Mouse (Mus musculus): ENCODE results near the gene Gal3st1. TPM values are rescaled to one million over a fixed set of nuclear protein-coding genes. Genes with fewer than 3 reads are reported as not detected.

Gene Gal3st1
- total RNA-seq, 2 experiments from 2014 or later, result 13.2 to 17.4 TPM

DNA sequence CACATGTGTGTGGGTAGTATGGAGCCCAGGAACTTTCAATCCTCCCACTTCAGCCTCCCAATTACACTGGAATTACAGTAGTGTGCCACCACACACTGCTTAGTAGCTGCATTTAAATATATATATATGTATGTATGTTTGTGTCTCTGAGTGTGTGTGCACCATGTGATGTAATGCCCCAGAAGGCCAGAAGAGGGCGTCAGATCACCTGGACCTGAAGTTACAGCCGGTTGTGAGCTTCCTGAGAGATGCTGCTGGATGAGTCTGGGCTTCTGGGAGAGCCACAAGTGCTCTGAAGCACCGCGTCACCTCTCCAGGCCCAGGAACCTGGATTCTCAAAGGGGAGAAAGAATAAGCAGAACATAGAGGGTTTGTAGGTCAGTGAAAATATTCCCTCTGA lies 45.9 kb downstream of the Gal3st1 start:
- no peak for DNase-seq (ENCODE audit: low spot score in 2 of 2)
- intact Hi-C loops (cut with DNase I), result no loop called here

GRCm38 (mm10) chr11:4031126-4031941 lies 47.9 kb downstream of the Gal3st1 start, which contains the start of gene Sec14l4:
Sec14l4 (plus strand) TSS chr11:4031462.
- intact Hi-C loops (cut with DNase I), result loop anchor here (5.0 kb wide), 1 partner anchor 716 kb away; the partner anchor contains the start of gene Cabp7
- DNase-seq (ENCODE audit: low spot score in 2 of 2), result no peak

DNA sequence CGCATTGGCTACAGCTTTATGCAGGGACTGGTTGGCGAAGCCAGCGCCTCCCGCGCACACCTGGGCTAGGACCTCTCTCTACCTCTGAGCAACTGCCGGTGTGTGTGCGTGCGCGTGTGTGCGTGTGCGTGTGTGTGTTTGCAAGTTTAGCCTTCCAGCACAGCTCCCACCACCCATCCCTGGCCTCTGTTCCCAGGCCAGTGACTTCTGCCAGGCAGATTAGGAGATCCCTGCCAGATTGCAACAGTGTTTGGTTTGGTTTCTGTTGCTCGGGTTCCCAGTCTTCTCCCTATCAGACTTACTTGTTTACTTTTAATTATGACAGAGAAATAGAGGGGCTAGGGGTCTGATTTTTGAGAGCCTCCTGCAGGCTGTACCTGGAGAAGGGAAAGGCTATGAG lies 48.5 kb downstream of the Gal3st1 start:
- DNase-seq (ENCODE audit: low spot score in 2 of 2), result no peak
- intact Hi-C loops (cut with DNase I), result loop anchor here (5.0 kb wide), 1 partner anchor 715 kb away; the partner anchor contains the start of gene Cabp7

- no peak for DNase-seq (ENCODE audit: low spot score in 2 of 2)
- intact Hi-C loops (cut with DNase I), result loop anchor here (5.0 kb wide), 1 partner anchor 714 kb away; the partner anchor contains the start of gene Cabp7
Observed at GRCm38 (mm10) chr11:4033471-4033870, 50.0 kb downstream of the Gal3st1 start.

DNA sequence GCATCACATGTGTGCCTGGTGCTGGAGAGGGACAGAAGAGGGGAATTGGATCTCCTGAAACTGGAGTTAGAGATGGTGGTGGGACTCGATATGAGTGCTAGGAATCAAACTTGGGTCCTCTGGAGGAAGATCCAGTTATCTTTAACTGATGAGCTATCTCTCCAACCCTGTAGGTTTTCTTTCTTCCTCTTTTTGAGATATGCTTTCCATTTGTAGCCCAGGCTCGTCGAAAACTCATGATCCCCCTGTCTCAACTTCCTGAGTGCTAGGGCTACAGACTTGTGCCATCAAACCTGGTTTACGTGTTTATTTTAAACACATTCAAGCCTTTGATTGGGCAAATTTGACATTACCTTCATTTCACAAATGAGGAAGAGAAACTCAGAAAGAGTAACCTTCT lies 50.7 kb downstream of the Gal3st1 start:
- intact Hi-C loops (cut with DNase I), result loop anchor here (5.0 kb wide), 1 partner anchor 713 kb away; the partner anchor contains the start of gene Cabp7
- no peak for DNase-seq (ENCODE audit: low spot score in 2 of 2)

DNA sequence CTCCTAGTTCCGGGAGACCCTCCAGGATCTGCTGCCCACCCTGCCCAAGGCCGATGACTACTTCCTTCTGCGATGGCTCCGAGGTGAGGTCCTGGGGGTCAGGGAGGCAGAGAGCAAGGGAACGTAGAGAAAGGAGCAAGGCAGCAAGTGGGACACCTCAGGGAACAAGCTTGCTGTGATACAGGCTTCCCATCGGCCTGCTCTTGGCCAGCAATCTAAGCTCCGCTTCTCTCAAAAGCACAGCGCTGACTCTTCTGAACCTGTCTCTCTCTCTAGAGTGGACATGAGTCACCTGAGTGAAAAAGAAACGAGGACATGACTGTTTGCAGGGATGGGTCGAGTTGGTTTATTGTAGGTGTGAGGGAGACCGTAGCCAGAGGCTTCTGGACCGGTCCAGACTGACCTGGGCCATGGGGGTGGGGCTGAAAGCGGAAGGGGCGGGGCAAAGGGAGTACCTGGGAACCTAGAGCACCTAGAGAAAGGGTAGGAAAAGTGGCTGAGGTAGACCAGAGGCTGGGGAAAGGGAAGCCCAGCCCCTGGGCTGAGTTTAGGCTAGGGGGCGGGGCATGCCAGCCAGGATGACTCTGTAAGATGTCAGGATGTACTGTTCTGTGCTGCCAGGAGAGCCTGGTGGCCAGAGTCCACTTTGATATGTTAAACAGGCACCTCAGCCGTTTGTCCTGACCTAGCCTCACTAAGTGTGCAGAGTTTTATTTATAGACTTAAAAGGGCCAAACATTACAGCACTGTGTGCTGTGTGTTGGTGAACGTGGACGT lies 51.9 kb downstream of the Gal3st1 start:
- intact Hi-C loops (cut with DNase I), result no loop called here
- DNase-seq (ENCODE audit: low spot score in 2 of 2), result no peak

- intact Hi-C loops (cut with DNase I), result no loop called here
- no peak for DNase-seq (ENCODE audit: low spot score in 2 of 2)
Observed at GRCm38 (mm10) chr11:4035916-4036315, 52.5 kb downstream of the Gal3st1 start.

GRCm38 (mm10) chr11:4036365-4037084 lies 53.1 kb downstream of the Gal3st1 start:
- intact Hi-C loops (cut with DNase I), result no loop called here
- DNase-seq (ENCODE audit: low spot score in 2 of 2), result no peak

GRCm38 (mm10) chr11:4039951-4040350 lies 56.5 kb downstream of the Gal3st1 start:
- DNase-seq (ENCODE audit: low spot score in 2 of 2), result no peak
- intact Hi-C loops (cut with DNase I), result no loop called here

DNA sequence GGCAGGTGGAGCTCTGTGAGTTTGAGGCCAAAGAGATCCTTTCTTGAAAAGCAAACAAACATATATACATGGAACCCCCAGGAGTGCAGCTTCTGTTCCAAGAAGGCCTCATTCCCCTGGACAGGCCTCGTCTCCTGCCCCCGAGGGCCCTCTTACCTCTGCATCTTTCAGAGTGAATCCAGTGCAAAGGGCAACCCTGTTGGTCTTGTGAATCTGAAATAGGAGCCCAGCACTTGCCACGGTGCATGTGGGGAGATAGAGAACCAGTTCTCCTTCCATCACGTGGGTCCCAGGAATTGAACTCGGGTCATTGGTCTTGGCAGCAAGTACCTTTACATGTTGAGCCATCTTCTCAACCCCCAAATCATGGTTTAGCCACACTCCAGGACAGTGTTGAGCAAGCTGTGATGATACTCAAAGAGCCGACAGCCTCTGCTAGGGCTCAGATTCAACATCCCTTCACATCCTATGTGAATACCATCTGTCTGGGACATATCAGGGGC lies 57.7 kb downstream of the Gal3st1 start:
- no peak for DNase-seq (ENCODE audit: low spot score in 2 of 2)
- intact Hi-C loops (cut with DNase I), result no loop called here

DNA sequence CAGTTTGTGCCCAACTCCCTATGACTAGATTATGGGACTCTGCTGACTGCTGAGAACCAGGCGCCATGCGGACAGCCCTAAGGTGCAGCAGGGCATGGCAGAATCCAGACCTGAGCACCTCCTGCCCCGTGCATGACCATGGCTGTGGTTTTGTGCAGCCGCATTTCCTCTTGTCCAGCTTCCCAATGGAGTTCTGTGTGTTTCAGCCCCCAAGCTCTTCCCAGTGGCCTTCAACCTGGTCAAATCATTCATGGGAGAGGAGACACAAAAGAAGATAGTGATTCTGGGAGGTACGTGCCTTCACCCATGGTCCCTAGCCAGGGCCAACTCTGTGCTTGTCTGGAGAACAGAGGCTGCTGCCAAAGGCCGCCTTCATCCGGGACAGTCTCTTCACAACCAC lies 59.6 kb downstream of the Gal3st1 start:
- DNase-seq (ENCODE audit: low spot score in 2 of 2), result no peak
- intact Hi-C loops (cut with DNase I), result no loop called here

DNA sequence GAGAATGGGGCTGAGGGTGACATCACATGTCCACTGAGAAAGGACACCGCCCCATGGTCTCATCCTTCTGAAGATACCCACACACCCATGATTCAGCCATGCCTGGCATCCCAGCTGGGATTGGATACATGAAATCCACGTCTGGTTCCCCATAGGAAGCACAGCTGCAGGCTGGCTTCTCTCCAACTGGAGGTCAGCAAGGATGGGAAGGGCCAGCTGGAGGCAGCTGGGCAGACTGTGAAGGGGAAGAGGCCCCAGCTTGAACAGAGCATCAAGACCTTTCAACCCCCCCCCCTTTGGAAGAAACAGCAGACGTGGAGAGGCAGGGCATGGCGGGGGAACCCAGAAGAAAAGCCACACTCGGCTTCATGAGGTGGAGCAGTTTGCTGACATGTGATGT lies 63.1 kb downstream of the Gal3st1 start:
- intact Hi-C loops (cut with DNase I), result no loop called here
- no peak for DNase-seq (ENCODE audit: low spot score in 2 of 2)

DNA sequence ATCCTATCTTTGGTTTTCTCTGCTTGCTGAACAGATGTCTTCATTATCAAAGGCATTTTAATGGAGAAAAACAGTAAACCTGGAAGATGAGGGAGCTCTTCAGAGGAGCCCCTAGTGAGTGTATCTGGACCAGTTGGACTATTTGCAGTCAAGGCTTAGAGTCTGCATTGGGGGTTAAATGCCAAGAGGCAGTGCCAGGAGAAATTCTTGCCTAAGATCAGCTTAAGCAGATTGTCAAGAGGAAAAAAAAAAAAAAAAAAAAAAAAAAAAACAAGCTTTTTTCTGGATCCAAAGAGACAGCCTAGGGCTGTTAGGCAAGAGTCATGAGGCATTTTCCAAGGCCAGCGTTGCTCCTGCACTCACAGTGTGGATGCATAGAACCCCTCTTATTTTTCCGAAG lies 64.3 kb downstream of the Gal3st1 start:
- intact Hi-C loops (cut with DNase I), result no loop called here
- no peak for DNase-seq (ENCODE audit: low spot score in 2 of 2)

GRCm38 (mm10) chr11:4048438-4048837 lies 65.0 kb downstream of the Gal3st1 start:
- intact Hi-C loops (cut with DNase I), result no loop called here
- no peak for DNase-seq (ENCODE audit: low spot score in 2 of 2)

Other genes starting within 250 kb of the Gal3st1 start
- gene Osbp2, start 119.7 kb upstream of the Gal3st1 start, total RNA-seq (2021), result 100 to 1,000 TPM; 128 to 164 TPM
- gene 4921536K21Rik, start 88.5 kb upstream of the Gal3st1 start, total RNA-seq (2021), result under 1 TPM; 0.32 to 0.70 TPM
- gene Dusp18, start 88.4 kb upstream of the Gal3st1 start, total RNA-seq (2021), result 10 to 100 TPM; 23.7 to 26.4 TPM
- gene Slc35e4, start 69.0 kb upstream of the Gal3st1 start, total RNA-seq (2021), result 10 to 100 TPM; 18.5 to 23.0 TPM
- gene Tcn2, start 51.5 kb upstream of the Gal3st1 start, total RNA-seq (2021), result 10 to 100 TPM; 18.2 to 20.0 TPM
- gene Pes1, start 19.7 kb upstream of the Gal3st1 start, total RNA-seq (2021), result 10 to 100 TPM; 38.3 to 42.0 TPM
- under 1 TPM in 1 of 2 experiments, not detected in 1; 0.54 TPM for gene 4930556J24Rik, start 6.9 kb upstream of the Gal3st1 start, total RNA-seq (2021)
- gene Sec14l4, start 47.8 kb downstream of the Gal3st1 start, total RNA-seq (2021), result not detected
- 1 to 10 TPM in 1 of 2 experiments, under 1 TPM in 1; 0.52 to 1.5 TPM for gene Sec14l3, start 81.2 kb downstream of the Gal3st1 start, total RNA-seq (2021)
- 10 to 100 TPM; 90.9 to 94.5 TPM for gene Mtfp1, start 111.8 kb downstream of the Gal3st1 start, total RNA-seq (2021)
- gene Sec14l2, start 139.8 kb downstream of the Gal3st1 start, total RNA-seq (2021), result 10 to 100 TPM; 35.0 to 35.4 TPM
- gene Rnf215, start 151.6 kb downstream of the Gal3st1 start, total RNA-seq (2021), result 10 to 100 TPM; 28.8 to 35.9 TPM
- gene Ccdc157, start 176.7 kb downstream of the Gal3st1 start, total RNA-seq (2021), result 10 to 100 TPM; 16.0 to 18.1 TPM
- 10 to 100 TPM; 61.3 to 65.3 TPM for gene Sf3a1, start 176.7 kb downstream of the Gal3st1 start, total RNA-seq (2021)
- 10 to 100 TPM; 32.7 to 36.2 TPM for gene Tbc1d10a, start 203.2 kb downstream of the Gal3st1 start, total RNA-seq (2021)
- gene Castor1, start 234.6 kb downstream of the Gal3st1 start, total RNA-seq (2021), result 1 to 10 TPM; 4.3 to 5.3 TPM